Mouse (Mus musculus) monocyte, adult 2 months (primary cell): ENCODE data around the gene Zdhhc20.
"Not testable (repeated sequence)": the region's sequence is repeated elsewhere in the genome, so short reads cannot be mapped to it uniquely, and the experiment has no call there.

Source experiments
- DNase-seq, 2 experiments: peaks; one replicate each; pipeline ENCODE4 v3.0.0; 2022; ENCODE audit warnings: low spot score in 2 of 2, low read depth in 1 of 2

Zdhhc20 gene

DNA sequence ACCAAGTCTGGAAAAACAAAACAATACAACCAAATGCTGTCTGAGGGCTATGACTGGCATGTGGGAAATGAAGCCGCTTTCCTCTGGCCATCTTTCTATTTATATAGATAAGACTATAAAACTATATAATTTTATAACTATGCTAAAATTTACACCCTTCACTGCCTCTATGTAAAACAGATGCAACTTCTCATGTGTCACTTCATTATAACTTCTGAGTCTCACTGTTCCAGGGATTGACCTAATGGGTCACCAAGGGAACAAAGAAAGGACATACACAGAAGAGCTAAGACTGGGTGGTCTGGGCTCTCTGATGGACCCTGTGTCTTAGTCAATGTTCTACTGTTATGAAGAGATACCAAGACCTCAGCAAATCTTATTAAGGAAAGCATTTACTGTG lies 2.9 kb upstream of the Zdhhc20 start:
- DNase-seq, result no peak

DNA sequence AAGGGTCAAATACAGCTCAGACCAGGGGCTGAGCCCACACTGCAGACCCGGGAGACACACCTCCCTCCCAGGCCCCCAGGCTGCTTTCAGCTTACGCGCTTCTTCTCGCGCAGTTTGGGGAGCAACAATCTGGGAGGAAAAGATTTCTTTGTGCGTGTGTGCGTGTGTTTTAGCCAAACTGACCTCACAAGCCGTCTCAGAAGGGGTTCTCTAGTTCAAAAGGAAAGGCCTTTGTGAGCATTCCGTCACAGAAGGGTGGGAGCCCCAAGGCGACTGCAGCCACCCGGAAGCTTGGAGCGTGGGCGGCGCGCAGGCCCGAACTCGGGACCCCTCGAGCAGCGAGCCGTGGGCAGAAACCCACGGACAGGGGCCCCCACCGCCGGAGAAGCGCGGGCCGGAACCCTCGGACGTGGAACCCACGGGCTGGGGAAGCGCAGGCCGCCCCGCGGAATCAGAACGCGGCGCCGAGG lies 500 bp downstream of the Zdhhc20 start:
- DNase-seq, result no peak

DNA sequence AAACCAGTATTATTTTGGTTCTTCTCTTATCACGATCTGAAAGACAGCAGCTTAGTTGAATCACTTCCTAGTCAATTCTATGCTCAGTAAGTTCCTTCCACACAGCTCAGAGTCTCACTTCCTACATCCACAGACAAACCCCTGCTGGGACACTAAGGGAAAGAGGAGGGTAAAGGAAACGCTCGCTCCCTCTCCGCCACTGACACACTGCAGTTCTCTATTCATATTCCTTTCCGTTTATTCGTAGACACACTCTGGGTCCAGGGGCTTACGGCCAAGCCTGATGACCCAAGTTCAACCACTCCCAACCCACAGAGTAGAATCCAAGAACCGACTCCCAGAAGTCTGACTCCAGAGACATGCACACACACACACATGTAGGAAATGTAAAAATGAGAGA lies 2.9 kb downstream of the Zdhhc20 start:
- DNase-seq, result peak in 1 of 2 experiments; percentile 12

DNA sequence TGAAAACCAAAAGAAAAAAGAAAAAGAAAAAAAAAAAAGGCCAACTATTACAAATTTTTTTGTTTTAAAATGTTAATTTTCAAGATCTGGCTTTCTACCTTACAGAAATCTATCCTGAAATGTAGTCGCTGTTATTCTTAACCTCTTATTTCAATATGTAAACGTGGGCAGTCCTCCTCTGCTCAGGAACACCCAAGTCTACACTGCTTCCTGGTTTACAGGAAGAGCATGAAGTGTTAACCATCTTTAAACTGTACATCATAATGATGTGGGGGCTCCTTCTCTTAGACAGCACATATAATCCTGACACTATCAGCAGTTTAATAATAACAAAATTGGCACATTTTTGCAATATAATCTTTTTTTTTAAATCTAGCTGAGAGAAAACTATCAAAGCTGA lies 4.0 kb downstream of the Zdhhc20 start:
- DNase-seq, result no peak

DNA sequence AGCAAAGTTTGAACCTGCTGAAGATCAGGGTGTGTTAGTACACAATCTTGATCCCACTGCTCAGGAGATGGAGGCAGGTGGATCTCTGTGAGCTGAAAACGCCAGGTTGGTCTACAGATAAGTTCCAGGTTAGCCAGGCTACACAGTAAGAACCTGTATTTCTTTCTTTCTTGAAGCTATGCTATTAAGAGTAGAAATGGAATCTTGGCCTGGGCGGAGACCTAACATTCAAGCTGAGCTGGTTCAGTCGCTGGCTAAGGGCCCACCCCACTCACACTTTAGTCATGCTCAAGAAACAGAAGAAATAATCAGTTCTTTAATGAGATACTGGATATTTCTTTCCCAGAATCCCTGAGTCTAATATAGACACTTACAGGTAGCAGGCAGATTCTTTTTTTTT lies 6.7 kb downstream of the Zdhhc20 start:
- no peak for DNase-seq

DNA sequence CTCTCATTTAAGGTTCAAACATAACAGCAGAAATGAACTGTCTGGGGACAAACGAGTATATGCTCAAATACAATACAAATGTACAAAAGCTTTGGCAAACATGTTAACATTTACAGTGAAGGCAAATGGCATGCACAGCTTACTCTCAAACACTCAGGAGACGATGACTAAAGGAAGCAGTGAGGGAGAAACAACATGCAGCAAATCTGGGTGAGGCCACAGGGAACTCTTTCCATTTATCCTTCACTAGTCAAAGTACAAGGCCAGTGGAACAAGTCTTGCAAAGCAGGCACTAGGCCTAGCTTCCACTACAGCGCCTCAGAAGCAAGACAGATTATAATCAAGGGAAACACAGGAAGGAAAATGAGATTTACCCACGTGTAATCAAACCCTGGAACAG lies 7.4 kb downstream of the Zdhhc20 start:
- no peak for DNase-seq

DNA sequence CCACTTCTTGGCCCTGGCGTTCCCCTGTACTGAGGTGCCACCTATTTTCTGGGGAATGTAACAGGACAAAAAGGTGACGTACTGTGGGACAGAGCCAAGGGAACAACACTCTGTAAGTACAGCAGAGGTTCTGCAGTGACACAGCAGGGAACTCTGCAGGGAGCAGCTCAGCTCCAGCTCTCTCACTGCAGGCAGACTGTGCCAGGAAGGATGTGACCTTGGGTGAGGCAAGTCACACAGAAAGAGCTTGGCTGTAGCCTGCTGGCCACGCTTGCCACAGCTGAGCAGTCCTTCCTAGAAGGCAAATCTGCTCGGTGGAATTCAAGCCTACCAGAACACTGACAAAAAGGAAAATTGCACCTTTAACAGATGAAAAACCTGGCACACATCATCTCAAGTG lies 8.3 kb downstream of the Zdhhc20 start:
- DNase-seq, result no peak

DNA sequence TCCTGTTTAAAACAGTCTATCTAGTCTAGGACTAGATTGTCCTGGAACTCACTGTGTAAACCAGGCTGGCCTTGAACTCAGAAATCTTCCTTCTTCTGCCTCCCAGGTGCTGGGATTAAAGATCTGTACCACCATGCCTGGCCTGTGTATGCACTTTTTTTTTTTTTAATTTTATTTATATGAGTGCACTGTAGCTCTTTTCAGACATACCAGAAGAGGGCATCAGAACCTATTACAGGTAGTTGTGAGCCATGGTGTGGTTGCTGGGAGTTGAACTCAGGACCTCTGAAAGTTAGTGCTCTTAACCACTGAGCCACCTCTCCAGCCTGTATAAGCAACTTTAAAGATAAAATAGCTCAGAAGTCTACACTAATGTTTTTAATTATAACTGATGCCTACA lies 9.0 kb downstream of the Zdhhc20 start:
- DNase-seq, result no peak

DNA sequence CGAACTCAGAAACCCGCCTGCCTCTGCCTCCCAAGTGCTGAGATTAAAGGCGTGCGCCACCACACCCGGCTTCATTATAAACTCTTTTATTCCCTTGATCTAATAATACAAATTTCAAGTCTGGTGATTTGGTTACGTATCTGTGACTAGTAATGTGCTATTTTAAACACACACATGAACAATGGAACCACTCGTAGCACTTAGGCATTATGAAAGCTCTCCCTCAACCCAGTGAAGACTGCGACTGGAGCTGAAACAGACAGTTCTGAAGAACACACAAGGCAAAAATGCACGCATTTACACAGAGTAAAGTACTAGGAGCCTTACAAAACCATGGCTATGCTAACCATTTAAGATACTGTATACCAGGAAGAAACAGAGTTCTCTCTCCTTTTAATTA lies 12.2 kb downstream of the Zdhhc20 start:
- no peak for DNase-seq

DNA sequence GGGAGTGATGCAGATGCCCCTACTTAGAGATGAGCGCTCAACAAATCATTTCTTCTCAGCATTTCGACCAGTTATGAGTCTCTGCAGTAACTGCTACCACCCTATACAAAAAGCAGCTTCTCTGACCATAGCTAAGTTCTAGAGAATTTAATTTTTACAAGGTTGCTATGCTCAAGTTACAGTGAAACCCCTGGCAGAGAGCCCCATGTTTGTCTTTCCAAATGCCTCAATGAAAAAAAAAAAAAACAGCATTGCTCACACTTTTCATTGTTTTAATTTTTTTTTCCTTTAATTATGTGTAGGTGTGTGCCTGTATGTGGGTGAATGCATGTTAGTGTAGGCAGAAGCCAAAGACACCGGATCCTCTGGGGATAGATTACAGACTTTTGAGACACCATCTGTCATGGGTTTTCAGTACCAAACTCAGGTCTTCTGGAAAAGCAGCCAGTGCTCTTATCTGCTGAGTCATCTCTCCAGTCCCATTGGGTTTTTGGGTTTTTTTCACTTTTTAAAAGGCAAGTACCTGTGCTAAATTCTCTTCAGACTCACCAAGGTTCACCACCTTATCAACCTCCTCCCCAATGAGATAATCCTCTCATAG lies 23.3 kb downstream of the Zdhhc20 start:
- DNase-seq, result no peak

DNA sequence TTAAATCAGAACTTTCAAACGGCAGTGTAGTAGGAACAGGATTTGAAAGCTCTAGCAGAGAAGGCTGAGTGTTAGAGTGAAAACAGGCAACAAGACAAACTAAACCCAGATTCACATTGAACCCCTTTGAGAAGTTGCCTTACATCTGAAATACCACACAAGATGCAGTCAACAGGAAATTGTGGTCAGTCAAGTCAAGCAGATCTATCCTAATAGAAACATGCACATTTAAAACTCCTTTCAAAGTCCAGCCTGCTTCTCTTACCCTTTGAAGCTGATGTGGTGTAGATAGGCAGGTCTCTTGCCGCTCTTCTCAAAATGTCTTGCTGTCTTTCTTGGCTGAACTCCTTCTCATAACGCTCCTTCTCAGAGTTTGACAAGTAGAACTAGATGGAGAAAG lies 24.8 kb downstream of the Zdhhc20 start:
- no peak for DNase-seq

DNA sequence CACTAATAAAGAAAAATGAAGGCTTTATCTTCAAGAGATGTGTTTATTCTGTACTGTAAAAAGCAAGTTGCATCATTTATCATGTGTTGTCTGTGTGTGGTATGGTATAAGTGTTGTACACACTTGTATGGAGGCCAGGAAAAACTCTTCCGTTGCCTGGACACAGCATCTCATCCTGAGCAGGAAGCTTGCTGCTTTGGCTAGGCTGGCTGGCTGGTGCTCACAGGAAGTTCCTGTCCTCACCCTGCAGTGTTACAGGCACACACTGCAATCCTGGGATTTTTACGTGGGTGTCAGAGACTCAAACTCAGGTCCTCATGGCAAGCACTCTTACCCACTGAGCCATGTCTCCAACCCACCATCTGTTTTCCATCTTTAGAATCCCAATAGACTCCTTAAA lies 26.9 kb downstream of the Zdhhc20 start:
- no peak for DNase-seq

DNA sequence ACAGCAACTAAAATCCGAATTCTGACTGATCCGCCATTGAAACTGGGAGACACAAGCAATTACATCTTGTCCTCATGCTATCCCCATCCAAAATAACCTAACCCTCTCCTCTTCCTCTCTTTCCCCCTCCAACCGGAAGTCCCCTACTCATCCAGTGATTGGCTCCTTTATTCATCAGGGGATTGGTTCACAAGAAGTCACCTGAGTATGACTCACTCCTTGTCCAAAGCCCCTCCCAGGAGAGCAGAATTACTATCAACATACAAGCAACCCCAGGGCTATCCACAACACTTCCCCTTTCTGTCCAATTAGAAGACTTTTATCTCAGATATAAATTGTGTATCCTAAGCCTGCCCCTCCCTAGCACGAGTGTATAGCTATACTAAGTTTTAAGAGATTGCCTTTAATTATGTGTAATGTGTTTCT lies 28.1 kb downstream of the Zdhhc20 start:
- no peak for DNase-seq

DNA sequence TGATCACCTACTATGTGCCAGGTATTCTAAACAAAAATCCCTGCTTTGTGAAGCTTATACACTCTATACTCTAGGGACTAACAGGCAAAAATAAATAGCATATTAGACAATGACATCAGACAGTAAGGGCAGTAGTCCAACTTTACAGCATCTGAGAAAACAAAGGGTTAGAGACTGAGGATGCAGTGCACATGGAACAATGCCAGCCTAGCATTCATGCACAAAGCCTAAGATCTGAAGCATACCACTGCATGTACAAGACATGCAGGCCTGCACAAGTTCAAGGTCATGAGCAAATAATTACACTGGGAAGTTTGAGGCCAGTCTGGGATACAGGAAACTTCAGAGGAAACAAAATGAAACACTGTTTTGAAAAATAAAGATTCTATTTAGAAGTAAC lies 30.6 kb downstream of the Zdhhc20 start:
- DNase-seq, result no peak

DNA sequence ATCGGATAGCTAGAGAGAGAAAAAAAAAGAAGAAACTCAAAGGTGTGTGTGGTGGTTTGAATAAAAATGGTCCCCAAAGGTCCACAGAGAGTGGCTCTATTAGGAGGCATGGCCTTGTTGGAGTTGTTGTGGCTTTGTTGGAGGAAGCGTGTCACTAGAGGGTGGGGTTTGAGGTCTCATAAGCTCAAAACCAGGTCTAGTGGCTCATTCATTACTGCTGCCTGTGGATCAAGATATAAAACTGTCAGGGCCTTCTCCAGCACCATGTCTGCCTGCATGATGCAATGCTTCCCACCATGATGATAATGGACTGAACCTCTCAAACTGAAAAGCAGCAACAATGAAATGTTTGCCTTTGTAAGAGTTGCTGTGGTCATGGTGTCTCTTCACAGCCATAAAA lies 31.5 kb downstream of the Zdhhc20 start:
- DNase-seq, result no peak

DNA sequence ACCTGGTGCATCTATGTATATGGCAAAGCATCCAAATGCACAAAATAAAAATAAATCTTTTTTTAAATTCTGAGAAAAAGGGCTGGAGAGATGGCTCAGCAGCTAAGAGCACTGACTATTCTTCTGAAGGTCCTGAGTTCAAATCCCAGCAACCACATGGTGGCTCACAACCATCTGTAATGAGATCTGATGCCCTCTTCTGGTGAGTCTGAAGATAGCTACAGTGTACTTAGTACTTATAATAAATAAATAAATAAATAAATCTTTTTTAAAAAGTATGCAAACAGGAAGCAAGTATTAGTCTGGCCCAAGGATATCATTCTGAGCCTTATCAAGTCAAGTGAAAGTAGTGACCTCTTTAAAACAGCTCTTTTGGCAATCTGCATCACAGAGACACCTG lies 34.0 kb downstream of the Zdhhc20 start:
- DNase-seq, result not testable (repeated sequence)

DNA sequence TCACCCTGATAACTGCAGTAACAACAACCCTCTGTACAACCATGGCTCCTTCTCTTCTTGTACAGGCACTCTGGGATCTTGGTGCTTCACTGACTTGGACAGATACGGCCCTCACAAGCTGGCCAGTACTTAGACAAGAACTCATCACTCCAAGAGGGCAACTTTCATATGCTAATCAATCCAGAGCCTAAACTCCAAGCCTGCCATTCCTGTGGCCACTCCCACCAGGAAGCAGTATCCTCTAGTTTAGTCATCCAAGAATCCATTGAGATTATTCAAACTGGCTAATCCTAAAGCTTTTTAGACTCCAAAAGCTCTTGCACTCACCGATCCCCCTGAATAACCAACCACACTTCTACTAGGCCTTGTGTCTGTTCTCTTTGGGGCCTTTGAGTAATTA lies 37.1 kb downstream of the Zdhhc20 start:
- no peak for DNase-seq

DNA sequence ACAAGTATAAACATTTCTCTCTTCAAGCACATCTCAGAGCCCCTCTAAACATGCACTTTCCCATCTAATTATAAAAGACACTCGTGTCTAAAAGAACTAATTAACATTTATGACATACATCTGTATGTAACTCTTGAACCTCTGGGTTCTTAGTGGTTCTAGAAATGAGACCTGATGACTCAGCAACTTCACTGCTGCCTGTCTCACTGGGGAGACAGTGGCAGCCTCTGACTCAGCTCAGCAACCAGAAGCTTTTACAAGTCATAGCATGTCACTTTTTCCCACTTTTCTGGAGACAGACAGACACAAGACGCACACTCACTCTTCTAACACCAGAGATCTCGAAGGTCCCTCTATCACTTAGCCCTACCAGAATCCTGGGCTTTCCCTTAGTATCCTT lies 39.7 kb downstream of the Zdhhc20 start:
- DNase-seq, result no peak

DNA sequence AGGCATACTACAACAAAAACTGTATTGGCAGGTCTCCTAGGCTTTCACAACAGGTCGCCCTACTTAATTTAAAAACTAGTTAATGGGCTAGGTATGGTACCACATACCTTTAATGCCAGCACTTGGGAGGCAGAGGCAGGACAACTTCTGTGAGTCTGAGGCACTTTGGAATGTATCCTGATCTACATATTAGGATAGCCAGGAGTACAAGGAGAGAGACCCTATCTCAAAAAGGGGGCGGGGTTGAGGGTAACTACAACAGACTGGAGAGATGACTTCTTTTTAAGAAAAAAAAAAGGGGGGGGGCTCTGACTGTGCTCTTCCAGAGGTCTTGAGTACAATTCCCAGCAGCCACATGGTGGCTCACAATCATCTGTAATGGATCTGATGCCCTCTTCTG lies 41.4 kb downstream of the Zdhhc20 start:
- DNase-seq, result no peak

DNA sequence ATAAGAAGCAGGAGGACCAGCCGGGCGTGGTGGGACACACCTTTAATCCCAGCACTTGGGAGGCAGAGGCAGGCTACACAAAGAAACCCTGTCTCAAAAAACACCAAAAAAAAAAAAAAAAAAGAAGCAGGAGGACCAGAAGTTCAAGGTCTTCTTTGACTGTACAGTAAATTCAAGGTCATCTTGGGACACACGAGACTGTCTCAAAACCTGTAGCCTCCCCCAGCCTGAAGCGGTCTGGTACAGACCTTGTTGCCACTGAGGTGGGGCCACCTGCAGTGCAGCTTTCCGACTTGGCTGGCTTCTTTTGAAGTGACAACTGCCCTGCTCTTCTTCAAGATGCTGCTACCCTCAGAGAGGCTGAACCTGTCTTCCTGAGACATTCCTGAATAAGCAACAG lies 42.0 kb downstream of the Zdhhc20 start:
- not testable (repeated sequence) for DNase-seq

DNA sequence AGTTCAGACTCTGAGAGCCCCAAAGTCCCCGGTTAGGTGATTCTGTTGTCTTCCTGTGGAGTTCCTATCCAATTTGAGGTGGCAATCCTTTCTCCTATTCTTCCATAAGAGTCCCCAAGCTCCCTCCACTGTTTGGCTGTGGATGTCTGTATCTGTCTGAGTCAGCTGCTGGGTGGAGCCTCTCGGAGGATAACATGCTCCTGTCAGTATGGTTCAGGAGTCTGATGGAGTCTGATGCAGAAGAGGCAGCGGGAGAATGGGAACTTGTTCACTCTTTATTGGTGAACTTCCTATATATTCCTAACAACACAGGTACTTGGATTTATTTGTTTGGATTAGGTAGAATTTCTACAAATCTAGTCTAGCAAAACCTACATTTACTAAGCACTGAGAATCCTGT lies 45.5 kb downstream of the Zdhhc20 start:
- no peak for DNase-seq

DNA sequence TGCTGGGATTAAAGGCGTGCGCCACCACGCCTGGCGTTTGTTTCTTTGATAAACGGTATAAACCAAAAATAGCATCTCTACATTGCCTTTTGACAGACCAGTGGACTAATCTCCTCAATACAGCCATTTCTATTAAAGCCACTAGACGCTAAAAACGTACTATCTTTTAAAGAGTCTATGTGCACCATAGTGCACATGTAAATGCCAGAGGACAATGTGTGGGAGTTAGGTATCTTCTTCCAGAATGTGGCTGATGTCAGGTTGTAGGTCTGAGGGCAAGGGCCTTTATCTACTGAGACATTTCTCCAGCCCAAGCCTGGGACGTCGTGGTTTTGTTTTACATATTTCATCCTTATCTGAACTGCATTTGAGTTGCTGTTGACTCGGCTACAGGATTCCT lies 54.9 kb downstream of the Zdhhc20 start:
- no peak for DNase-seq

DNA sequence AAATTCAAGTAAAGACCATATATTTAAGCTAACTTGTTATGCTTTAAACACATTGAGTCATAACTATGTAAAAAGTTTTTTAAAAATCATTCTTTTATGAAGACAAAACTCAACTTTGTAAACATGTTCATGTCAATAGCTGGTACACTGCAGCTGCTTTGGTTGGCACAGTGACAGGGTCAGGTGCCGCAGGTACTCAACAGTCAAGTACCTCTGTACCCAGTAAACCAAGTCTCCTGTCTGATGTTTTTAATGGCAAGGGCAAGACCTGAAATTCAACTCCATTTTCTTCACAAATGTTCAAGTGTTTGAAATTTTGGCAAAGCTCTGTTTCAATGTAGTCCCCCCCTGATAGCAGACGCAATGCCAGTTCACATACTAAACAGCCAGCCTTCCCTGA lies 56.5 kb downstream of the Zdhhc20 start:
- DNase-seq, result no peak

DNA sequence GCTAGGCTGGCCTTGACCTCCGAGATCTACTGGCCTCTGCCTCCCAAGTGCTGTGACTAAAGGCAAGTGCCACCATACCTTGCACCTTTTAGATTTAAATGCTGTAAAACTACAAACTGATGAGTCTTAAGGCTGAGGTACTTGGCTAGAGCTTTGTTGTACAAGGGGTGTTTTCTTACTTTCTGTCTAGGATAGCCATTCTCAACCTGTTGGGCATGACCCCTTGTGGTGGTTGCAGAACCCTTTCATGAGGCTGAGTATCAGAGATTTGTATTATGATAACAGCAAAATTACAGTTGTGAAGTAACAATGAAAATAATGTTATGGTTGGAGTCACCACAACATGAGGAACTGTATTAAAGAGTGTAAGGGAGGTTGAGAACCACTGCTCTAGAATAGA lies 62.8 kb downstream of the Zdhhc20 start:
- no peak for DNase-seq
